Mouse (Mus musculus): Measurements from ENCODE around the gene Smco2. TPM values are rescaled to one million over a fixed set of nuclear protein-coding genes. Genes with fewer than 3 reads are reported as not detected.

The Smco2 gene
- polyA plus RNA-seq, 2 experiments: not detected

DNA sequence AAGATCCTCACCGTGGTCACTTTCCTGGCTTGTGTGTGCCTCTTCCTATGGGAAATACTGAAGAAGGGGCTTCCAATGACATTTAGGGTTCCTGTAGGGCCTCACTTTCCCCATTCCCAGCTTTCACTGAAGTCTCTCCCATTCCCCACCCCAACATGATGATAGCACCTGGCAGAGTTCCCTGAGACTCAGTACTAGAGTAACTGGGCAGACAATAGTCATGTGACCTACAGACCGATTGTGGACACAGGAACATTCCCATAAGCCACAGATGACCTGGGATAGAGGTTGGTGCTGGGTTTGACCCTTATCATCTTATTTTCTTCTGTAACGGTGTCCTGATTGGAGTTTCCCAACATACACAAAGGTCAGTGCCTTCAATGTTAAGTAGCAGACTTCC, 34.3 kb downstream of the Smco2 start:
- ATAC-seq (ENCODE audit: insufficient read depth): no peak
- H3K9ac ChIP-seq (replicated peaks): no peak overlapping the region
- H3K27ac ChIP-seq: no peak overlapping the region
- H3K4me3 ChIP-seq (ENCODE audit: insufficient read depth in 1 of 2, low read depth in 2 of 2, low read length in 2 of 2): no peak overlapping the region
- no peaks in the 10 kb centered on the region for H3K9me3 ChIP-seq (ENCODE audit: control insufficient read depth, low read length)
- whole genome bisulfite sequencing (ENCODE audit: insufficient replicate concordance): 52% methylated on average over 3 of the region's 3 CpGs
- H3K4me2 ChIP-seq (ENCODE audit: low read depth): no peak overlapping the region
- no peaks in the 10 kb centered on the region for H3K36me3 ChIP-seq (replicated peaks; ENCODE audit: control insufficient read depth, insufficient read depth, low read depth)
- TF ChIP-seq EP300 (IDR thresholded peaks at IDR 0.05; ENCODE audit: low read depth) (no peak), CTCF (IDR thresholded peaks at IDR 0.05; ENCODE audit: low read depth) (no peak)
- no peak for DNase-seq (ENCODE audit: low read depth in 3 of 3, low spot score in 3 of 3)
- H3K27me3 ChIP-seq (ENCODE audit: control insufficient read depth, insufficient read depth, low read length): no peaks in the 10 kb centered on the region
- H3K4me1 ChIP-seq (replicated peaks; ENCODE audit: control insufficient read depth in 2 of 2, insufficient read depth in 2 of 2, low read length in 1 of 2): peaks cover 0 to 10% of the 10 kb centered on the region in 2 experiments; a peak in 2 of 4 replicates

DNA sequence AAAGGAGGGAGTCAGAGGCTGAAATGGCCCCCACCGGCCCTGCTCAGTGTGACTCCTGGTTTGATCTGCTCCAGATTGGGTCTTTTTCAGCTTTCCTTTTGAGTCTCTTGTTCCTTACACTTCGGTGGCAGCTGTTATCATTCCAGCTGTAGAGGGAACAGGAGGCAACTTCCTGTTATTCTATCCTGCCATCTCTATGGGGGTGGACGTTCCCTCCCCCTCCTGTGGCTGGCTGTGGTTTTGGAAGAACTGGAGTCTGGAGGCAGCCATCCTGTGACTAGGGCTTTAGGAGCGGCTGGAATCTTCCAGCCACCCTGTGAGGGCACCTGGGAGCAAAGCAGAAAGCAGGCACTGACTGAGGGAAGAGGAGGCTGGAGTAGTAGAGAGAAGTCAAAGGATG, 34.9 kb downstream of the Smco2 start:
- 21% methylated on average over 4 of the region's 4 CpGs for WGBS (ENCODE audit: insufficient replicate concordance)
- DNase-seq (ENCODE audit: low read depth in 3 of 3, low spot score in 3 of 3): no peak
- H3K27ac ChIP-seq: no peak overlapping the region

DNA sequence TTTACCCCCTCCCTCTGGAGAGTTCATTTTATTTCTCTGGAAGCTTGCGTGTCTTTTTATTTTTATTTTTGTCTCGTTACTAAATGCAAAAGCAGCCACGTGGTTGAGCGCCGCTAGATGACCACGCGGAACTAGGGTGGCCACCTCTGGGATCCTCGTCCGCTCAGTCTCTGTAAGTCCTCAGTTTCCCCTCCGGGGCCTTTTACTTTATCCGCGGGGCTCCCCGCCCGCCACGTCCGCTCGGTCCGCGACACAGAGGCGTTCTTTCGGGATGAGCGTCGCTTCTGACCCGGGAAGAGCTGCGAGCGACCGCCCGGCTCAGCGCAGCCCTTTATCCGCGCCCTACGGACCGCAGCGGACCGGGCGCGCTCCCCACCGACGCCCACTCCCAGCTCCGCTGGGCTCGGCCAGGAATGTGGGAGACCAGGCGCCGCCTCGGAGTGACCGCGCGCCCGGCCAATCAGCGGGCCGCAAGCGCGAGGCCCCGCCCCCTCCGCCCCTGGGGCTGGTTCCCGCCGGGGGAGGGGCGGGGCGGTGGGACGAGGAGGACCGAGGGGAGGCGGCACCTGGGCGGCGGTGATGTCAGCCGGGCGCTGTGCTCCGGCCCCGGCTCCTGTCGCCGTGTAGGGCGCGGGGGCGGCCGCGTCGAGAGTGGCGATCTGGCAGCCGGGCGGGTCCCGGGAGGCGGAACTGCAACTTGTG, 38.2 kb downstream of the Smco2 start, which contains the start of gene Ppfibp1:
TSS of gene Ppfibp1 (plus strand) at position 530 of the 702 bp plus-strand sequence.
- H3K27me3 ChIP-seq (ENCODE audit: control insufficient read depth, insufficient read depth, low read length): no peaks in the 10 kb centered on the region
- DNase-seq (ENCODE audit: low read depth in 3 of 3, low spot score in 3 of 3) (peak; percentile 77 to 83 (median 80)), ATAC-seq (ENCODE audit: insufficient read depth) (peak; percentile 94)
- peaks cover 0 to 5% of the 10 kb centered on the region in 2 experiments; a peak in 2 of 4 replicates for H3K4me1 ChIP-seq (replicated peaks; ENCODE audit: control insufficient read depth in 2 of 2, insufficient read depth in 2 of 2, low read length in 1 of 2)
- peak within 1 kb of the TSS; percentile 79 for H3K9ac ChIP-seq (replicated peaks)
- TF ChIP-seq EP300 (IDR thresholded peaks at IDR 0.05; ENCODE audit: low read depth) (no peak), CTCF (IDR thresholded peaks at IDR 0.05; ENCODE audit: low read depth) (no peak)
- peak within 1 kb of the TSS; percentile 74 for H3K4me3 ChIP-seq (ENCODE audit: insufficient read depth in 1 of 2, low read depth in 2 of 2, low read length in 2 of 2)
- H3K27ac ChIP-seq: no peak within 1 kb of the TSS
- no peaks in the 10 kb centered on the region for H3K36me3 ChIP-seq (replicated peaks; ENCODE audit: control insufficient read depth, insufficient read depth, low read depth)
- peak within 1 kb of the TSS; percentile 89 for H3K4me2 ChIP-seq (ENCODE audit: low read depth)
- under 1% methylated on average over 59 of the region's 80 CpGs for WGBS (ENCODE audit: insufficient replicate concordance)
- H3K9me3 ChIP-seq (ENCODE audit: control insufficient read depth, low read length): no peaks in the 10 kb centered on the region

More for the DNA sequence above, 34.9 kb downstream of the Smco2 start:
- no peaks in the 10 kb centered on the region for H3K27me3 ChIP-seq (ENCODE audit: control insufficient read depth, insufficient read depth, low read length)
- ATAC-seq (ENCODE audit: insufficient read depth): no peak
- no peak overlapping the region for H3K9ac ChIP-seq (replicated peaks)
- H3K4me2 ChIP-seq (ENCODE audit: low read depth): no peak overlapping the region
- H3K4me3 ChIP-seq (ENCODE audit: insufficient read depth in 1 of 2, low read depth in 2 of 2, low read length in 2 of 2): no peak overlapping the region
- TF ChIP-seq CTCF (IDR thresholded peaks at IDR 0.05; ENCODE audit: low read depth) (no peak), EP300 (IDR thresholded peaks at IDR 0.05; ENCODE audit: low read depth) (no peak)
- H3K9me3 ChIP-seq (ENCODE audit: control insufficient read depth, low read length): no peaks in the 10 kb centered on the region
- no peaks in the 10 kb centered on the region for H3K36me3 ChIP-seq (replicated peaks; ENCODE audit: control insufficient read depth, insufficient read depth, low read depth)
- peaks cover 0 to 10% of the 10 kb centered on the region in 2 experiments; a peak in 2 of 4 replicates for H3K4me1 ChIP-seq (replicated peaks; ENCODE audit: control insufficient read depth in 2 of 2, insufficient read depth in 2 of 2, low read length in 1 of 2)

DNA sequence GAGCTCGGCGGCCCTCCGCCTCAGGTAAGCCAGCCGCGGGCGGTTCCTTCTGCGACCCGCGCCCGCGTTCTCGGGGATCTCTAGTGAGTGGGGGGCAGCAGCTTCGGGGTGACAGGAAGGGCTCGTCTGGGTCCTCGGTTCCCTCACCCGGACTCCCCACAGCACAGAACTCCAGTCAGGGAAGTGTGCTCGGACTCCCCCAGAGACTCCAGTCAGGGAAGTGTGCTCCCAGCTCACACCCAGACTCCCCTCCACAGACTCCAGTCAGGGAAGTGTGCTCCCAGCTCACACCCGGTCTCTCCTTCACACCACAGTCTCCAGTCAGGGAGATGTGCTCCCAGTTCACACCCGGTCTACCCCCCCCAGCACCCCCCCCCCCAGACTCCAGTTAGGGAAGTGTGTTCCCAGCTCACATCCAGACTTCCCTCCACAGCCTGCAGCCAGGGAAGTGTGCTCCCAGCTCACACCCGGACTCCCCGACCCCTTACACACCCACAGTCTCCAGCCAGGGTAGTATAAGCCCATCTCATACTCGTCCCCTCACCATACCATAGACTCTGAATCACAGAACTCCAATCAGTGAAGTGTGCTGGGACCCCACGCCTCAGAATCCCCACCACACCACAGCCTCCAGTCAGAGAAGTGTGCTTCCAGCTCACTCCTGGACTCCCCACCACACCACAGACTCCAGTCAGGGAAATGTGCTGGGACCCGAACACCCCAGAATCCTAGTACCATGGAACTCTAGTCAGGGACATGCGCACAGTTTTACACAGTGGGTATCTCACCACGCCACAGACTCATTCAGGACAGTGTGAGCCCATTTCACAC, 39.0 kb downstream of the Smco2 start:
- WGBS (ENCODE audit: insufficient replicate concordance): 11% methylated on average over 26 of the region's 26 CpGs
- TF ChIP-seq EP300 (IDR thresholded peaks at IDR 0.05; ENCODE audit: low read depth): no peak
- TF ChIP-seq CTCF (IDR thresholded peaks at IDR 0.05; ENCODE audit: low read depth): no peak
- ATAC-seq (ENCODE audit: insufficient read depth): peak; percentile 55
- H3K9me3 ChIP-seq (ENCODE audit: control insufficient read depth, low read length): no peaks in the 10 kb centered on the region
- H3K4me3 ChIP-seq (ENCODE audit: insufficient read depth in 1 of 2, low read depth in 2 of 2, low read length in 2 of 2): peak overlapping the region; percentile 74
- DNase-seq (ENCODE audit: low read depth in 3 of 3, low spot score in 3 of 3): no peak
- no peaks in the 10 kb centered on the region for H3K36me3 ChIP-seq (replicated peaks; ENCODE audit: control insufficient read depth, insufficient read depth, low read depth)
- peak overlapping the region; percentile 79 for H3K9ac ChIP-seq (replicated peaks)
- H3K4me2 ChIP-seq (ENCODE audit: low read depth): peak overlapping the region; percentile 89
- H3K27ac ChIP-seq: no peak overlapping the region
- H3K4me1 ChIP-seq (replicated peaks; ENCODE audit: control insufficient read depth in 2 of 2, insufficient read depth in 2 of 2, low read length in 1 of 2): peaks cover 0 to 2% of the 10 kb centered on the region in 2 experiments; a peak in 1 of 4 replicates
- H3K27me3 ChIP-seq (ENCODE audit: control insufficient read depth, insufficient read depth, low read length): no peaks in the 10 kb centered on the region

DNA sequence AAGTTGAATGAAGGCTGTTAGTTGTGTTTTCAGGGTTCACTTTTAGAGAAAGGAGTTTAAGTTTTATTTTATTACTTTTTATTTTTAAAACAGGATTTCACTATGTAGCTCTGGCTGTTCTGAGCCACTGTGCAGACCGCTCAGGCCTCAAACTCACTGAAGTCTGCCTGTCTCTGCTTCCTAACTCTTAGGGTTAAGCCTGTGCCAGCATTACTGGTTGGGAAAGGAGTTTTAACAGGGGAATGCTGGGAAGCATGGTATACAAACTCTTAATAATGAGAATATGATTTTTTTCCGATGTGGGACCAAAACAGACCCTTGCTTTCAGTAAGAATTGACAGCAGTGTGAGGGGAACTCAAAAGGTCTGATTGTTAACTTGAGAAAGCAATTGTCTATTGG, 40.3 kb downstream of the Smco2 start:
- TF ChIP-seq EP300 (IDR thresholded peaks at IDR 0.05; ENCODE audit: low read depth) (no peak), CTCF (IDR thresholded peaks at IDR 0.05; ENCODE audit: low read depth) (no peak)
- Histone ChIP-seq H3K4me3 (ENCODE audit: insufficient read depth in 1 of 2, low read depth in 2 of 2, low read length in 2 of 2) (no peak overlapping the region), H3K27me3 (ENCODE audit: control insufficient read depth, insufficient read depth, low read length) (no peaks in the 10 kb centered on the region), H3K9ac (replicated peaks) (no peak overlapping the region), H3K36me3 (replicated peaks; ENCODE audit: control insufficient read depth, insufficient read depth, low read depth) (no peaks in the 10 kb centered on the region), H3K4me1 (replicated peaks; ENCODE audit: control insufficient read depth in 2 of 2, insufficient read depth in 2 of 2, low read length in 1 of 2) (no peaks in the 10 kb centered on the region; a peak in 1 of 4 replicates), H3K4me2 (ENCODE audit: low read depth) (peak overlapping the region; percentile 89), H3K27ac (no peak overlapping the region), H3K9me3 (ENCODE audit: control insufficient read depth, low read length) (no peaks in the 10 kb centered on the region)
- no peak for DNase-seq (ENCODE audit: low read depth in 3 of 3, low spot score in 3 of 3)
- no peak for ATAC-seq (ENCODE audit: insufficient read depth)
- WGBS (ENCODE audit: insufficient replicate concordance): 55% methylated on average over 2 of the region's 2 CpGs
